Mouse (Mus musculus) thymus, adult 2 months (tissue): ENCODE measurements at regions not wholly inside any gene's neighbourhood (a gene's known extent, or its start where the extent isn't known, plus 50 kb on each side); places are given as distances from the start of the nearest gene placed in this dataset.

Experiments used
- CTCF ChIP-seq: fragments of 200-500 bp; IDR thresholded peaks from 2 replicates; pipeline ENCODE4 v1.5.1; 2012; ENCODE audit warnings: mild to moderate bottlenecking, control low read depth, low read length, moderate library complexity, borderline replicate concordance; ENCODE audit not compliant: control insufficient read depth, poor library complexity, insufficient read depth; ENCODE audit errors: extremely low read depth
- POLR2A ChIP-seq: fragments of 200-500 bp; IDR thresholded peaks from 2 replicates; pipeline ENCODE4 v1.6.1; 2012; ENCODE audit warnings: mild to moderate bottlenecking, low read length, control low read depth, moderate library complexity; ENCODE audit not compliant: control insufficient read depth, poor library complexity, insufficient read depth; ENCODE audit errors: extremely low read depth

DNA sequence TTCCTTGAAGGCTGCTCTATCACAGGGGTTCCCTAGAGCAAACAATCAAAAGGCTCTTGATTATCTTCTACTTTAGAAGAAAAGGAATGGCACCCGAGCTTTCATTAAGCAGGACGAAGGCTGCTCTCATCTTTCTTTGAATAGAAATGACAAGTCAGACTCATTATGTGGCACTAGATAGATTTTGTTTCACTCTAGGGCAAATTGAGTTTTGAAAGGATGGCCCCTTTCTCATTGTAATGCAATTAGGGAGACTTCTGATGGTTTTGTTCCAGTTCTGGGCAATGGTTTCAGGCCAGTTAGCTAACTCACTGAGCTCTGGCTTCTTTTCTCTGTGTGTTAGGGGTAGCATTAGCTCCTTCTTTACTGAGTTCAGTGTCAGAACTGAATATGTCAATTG, 69.5 kb upstream of the Acpp start:
- TF ChIP-seq CTCF = no peak
- TF ChIP-seq POLR2A = no peak
